ENCODE assay signal across 9 mouse cellular contexts in the genomic region with DNA sequence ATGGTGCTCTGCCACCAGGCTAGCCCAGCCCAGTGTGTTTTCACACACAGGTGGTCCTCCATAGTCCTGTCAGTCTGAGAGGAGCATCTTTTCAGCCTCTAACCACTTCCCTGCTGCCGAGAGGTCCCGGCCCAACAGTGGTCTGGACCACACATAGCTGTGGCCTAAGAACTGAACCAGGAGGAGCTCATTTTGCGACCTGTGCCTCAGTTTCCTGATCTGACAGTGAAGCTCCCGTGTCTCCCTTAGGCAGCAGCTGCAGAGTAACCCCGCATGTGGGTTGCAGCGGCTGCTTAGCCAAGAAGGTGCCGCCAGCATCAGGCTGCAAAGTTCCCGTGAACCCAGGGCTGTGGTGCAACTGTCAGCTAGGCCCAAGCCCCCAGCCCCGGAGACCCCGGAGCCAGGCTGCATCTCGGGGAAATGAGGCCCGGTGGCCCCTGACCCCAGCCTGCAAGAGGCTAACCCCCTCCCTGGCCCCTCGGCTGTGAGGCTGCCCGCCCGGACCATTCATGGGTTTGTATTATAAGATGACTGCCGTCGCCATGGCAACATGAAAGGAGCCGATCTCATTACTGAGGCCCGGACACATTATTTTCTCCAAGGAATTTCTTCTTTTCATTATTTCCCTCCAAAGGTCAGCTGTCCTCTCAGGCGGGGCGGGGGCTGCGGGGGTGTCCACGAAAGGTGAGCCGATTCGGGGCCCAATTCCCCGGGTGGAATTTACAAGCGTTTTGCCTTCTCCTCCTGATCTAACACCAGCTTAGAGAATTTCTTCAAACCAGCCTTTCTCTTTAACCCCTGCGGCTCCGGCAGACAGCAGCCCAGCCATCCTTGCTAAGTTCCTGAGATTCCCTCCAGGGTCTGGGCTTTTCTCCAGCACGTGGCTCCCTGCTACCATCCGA.
A peak's percentile ranks its signal among the peaks of the same experiment; 100 is the strongest.
DNase-seq lines count a peak whose midpoint lies in the region; ATAC-seq and TF ChIP-seq lines count a peak whose summit lies in the region.
"Had no signal": no experiment of that assay in that cellular context is flagged by ENCODE, and none has a peak within 500 bp of the region (broad histone marks: within the 10 kb centered on the region; RNA-seq: fewer than 3 reads in every experiment).

No protein-coding gene starts in this region.

- peak overlapping the region; percentile 51 for H3K27ac ChIP-seq in embryonic facial prominence, embryonic 13.5 days
- peak overlapping the region; percentile 76 for H3K27ac ChIP-seq in hindbrain, postnatal 0 days
- no peak overlapping the region for H3K27ac ChIP-seq in liver, embryonic 12.5 days
- H3K27ac ChIP-seq in stomach, embryonic 15.5 days: peak overlapping the region; percentile 71
- H3K27ac ChIP-seq: liver, embryonic 15.5 days had no signal

- peak; percentile 60 to 71 for DNase-seq in left cerebral cortex, adult 18-20 months (ENCODE audit: low spot score in 2 of 2)
- no peak for DNase-seq in left cerebral cortex, adult 11 months (ENCODE audit: low spot score)
- peak; percentile 88 for DNase-seq in hindbrain, postnatal 0 days (ENCODE audit: low spot score)
- no peak for DNase-seq in adrenal gland, adult (ENCODE audit: inconsistent age in 2 of 2, low spot score in 1 of 2)
- no peak for DNase-seq in spleen, postnatal 36 days (ENCODE audit: low spot score in 2 of 2)

- peak overlapping the region; percentile 60 for H3K9ac ChIP-seq in embryonic facial prominence, embryonic 13.5 days
- peak overlapping the region; percentile 35; the same call in 1 of the 2 replicates for H3K9ac ChIP-seq in hindbrain, postnatal 0 days (replicated peaks; ENCODE audit: low read length)
- no peak overlapping the region for H3K9ac ChIP-seq in liver, embryonic 12.5 days
- H3K9ac ChIP-seq in stomach, embryonic 15.5 days: no peak overlapping the region; the same call in 1 of the 2 replicates
- H3K9ac ChIP-seq: liver, embryonic 15.5 days had no signal

- ATAC-seq in embryonic facial prominence, embryonic 13.5 days (ENCODE audit: insufficient number of reproducible peaks, insufficient read depth, low FRiP score, low TSS enrichment, low read depth): no peak
- peak; percentile 74 for ATAC-seq in hindbrain, postnatal 0 days
- no peak for ATAC-seq in liver, embryonic 12.5 days
- ATAC-seq in stomach, embryonic 15.5 days (ENCODE audit: insufficient read depth, low FRiP score, low read depth): no peak

- WGBS in embryonic facial prominence, embryonic 13.5 days: 3% methylated on average over 31 of the region's 31 CpGs
- 2% methylated on average over 31 of the region's 31 CpGs for WGBS in hindbrain, postnatal 0 days
- WGBS in liver, embryonic 12.5 days (ENCODE audit: insufficient replicate concordance): 14% methylated on average over 31 of the region's 31 CpGs
- 7% methylated on average over 31 of the region's 31 CpGs for WGBS in stomach, embryonic 15.5 days

- no peak for TF ChIP-seq CTCF in hindbrain, postnatal 0 days (IDR thresholded peaks at IDR 0.05; ENCODE audit: low read depth)

- no peaks in the 10 kb centered on the region for H3K36me3 ChIP-seq in embryonic facial prominence, embryonic 13.5 days
- H3K36me3 ChIP-seq in hindbrain, postnatal 0 days (ENCODE audit: insufficient read depth, low read length): no peaks in the 10 kb centered on the region
- no peaks in the 10 kb centered on the region for H3K36me3 ChIP-seq in liver, embryonic 12.5 days
- H3K36me3 ChIP-seq in stomach, embryonic 15.5 days: no peaks in the 10 kb centered on the region
- H3K36me3 ChIP-seq: liver, embryonic 15.5 days had no signal

- peak overlapping the region; percentile 34 for H3K4me3 ChIP-seq in embryonic facial prominence, embryonic 13.5 days
- H3K4me3 ChIP-seq in hindbrain, postnatal 0 days (ENCODE audit: low read length): peak overlapping the region; percentile 27
- no peak overlapping the region for H3K4me3 ChIP-seq in liver, embryonic 12.5 days
- H3K4me3 ChIP-seq in stomach, embryonic 15.5 days (replicated peaks): peak overlapping the region; percentile 30
- H3K4me3 ChIP-seq: liver, embryonic 15.5 days had no signal

- H3K27me3 ChIP-seq in embryonic facial prominence, embryonic 13.5 days: no peaks in the 10 kb centered on the region
- no peaks in the 10 kb centered on the region for H3K27me3 ChIP-seq in hindbrain, postnatal 0 days (ENCODE audit: insufficient read depth, low read length)
- H3K27me3 ChIP-seq in liver, embryonic 12.5 days (replicated peaks): peaks cover 69% of the 10 kb centered on the region
- H3K27me3 ChIP-seq in stomach, embryonic 15.5 days (replicated peaks): no peaks in the 10 kb centered on the region

- H3K4me2 ChIP-seq in embryonic facial prominence, embryonic 13.5 days: peak overlapping the region; percentile 62
- peak overlapping the region; percentile 61 for H3K4me2 ChIP-seq in hindbrain, postnatal 0 days (ENCODE audit: low read depth, low read length)
- H3K4me2 ChIP-seq in liver, embryonic 12.5 days: peak overlapping the region; percentile 17; the same call in 1 of the 2 replicates
- H3K4me2 ChIP-seq in stomach, embryonic 15.5 days: peak overlapping the region; percentile 60
- H3K4me2 ChIP-seq: liver, embryonic 15.5 days had no signal

- no peaks in the 10 kb centered on the region for H3K9me3 ChIP-seq in embryonic facial prominence, embryonic 13.5 days
- H3K9me3 ChIP-seq in hindbrain, postnatal 0 days (ENCODE audit: low read length): no peaks in the 10 kb centered on the region
- H3K9me3 ChIP-seq in liver, embryonic 12.5 days (replicated peaks): no peaks in the 10 kb centered on the region
- H3K9me3 ChIP-seq in stomach, embryonic 15.5 days: no peaks in the 10 kb centered on the region
- H3K9me3 ChIP-seq: liver, embryonic 15.5 days had no signal

- peaks cover 59% of the 10 kb centered on the region for H3K4me1 ChIP-seq in embryonic facial prominence, embryonic 13.5 days
- peaks cover 25% of the 10 kb centered on the region for H3K4me1 ChIP-seq in hindbrain, postnatal 0 days (ENCODE audit: insufficient read depth, low read length)
- H3K4me1 ChIP-seq in liver, embryonic 12.5 days: 0 out of 2 replicates have a peak, but pooled peaks cover 17% of the 10 kb centered on the region
- peaks cover 45% of the 10 kb centered on the region for H3K4me1 ChIP-seq in stomach, embryonic 15.5 days
- H3K4me1 ChIP-seq: liver, embryonic 15.5 days had no signal

Comparison
In these comparisons a context has a peak if more than half of its experiments do, and no peak if none do; other contexts are left out.
1. DNase-seq: peak in left cerebral cortex, adult 18-20 months (2 of 2) and hindbrain, postnatal 0 days (single experiment); none in left cerebral cortex, adult 11 months (single experiment), adrenal gland, adult (0 of 2) and spleen, postnatal 36 days (0 of 2).
2. H3K9ac ChIP-seq: peak in embryonic facial prominence, embryonic 13.5 days (single experiment) and hindbrain, postnatal 0 days (single experiment); none in liver, embryonic 12.5 days (single experiment) and stomach, embryonic 15.5 days (single experiment).
3. Peak in every context shown above with its lines, with median percentiles within 50 percentile points of each other: H3K4me2 ChIP-seq.